Mouse (Mus musculus) ES-Bruce4 (cell line): Measurements from ENCODE around the gene Cenpo. TPM values are rescaled to one million over a fixed set of nuclear protein-coding genes. Genes with fewer than 3 reads are reported as not detected.

Experiments
- H3K27ac ChIP-seq: 2 replicates; pipeline ENCODE4 v1.5.1; 2012; ENCODE audit warnings: low read length, inconsistent platforms; ENCODE audit not compliant: insufficient read depth
- H3K27me3 ChIP-seq: 2 replicates; pipeline ENCODE4 v1.6.1; 2012; ENCODE audit warnings: mild to moderate bottlenecking, low read length, inconsistent platforms; ENCODE audit not compliant: control insufficient read depth, poor library complexity, insufficient read depth, severe bottlenecking
- H3K36me3 ChIP-seq: 2 replicates; pipeline ENCODE4 v1.6.1; 2012; ENCODE audit warnings: inconsistent platforms, mild to moderate bottlenecking, low read length, moderate library complexity; ENCODE audit not compliant: control insufficient read depth, poor library complexity, insufficient read depth, severe bottlenecking
- H3K4me1 ChIP-seq: one replicate; pipeline ENCODE4 v1.8.1; 2011; ENCODE audit warnings: low read length; ENCODE audit not compliant: control insufficient read depth, insufficient read depth
- H3K4me3 ChIP-seq: 2 replicates; pipeline ENCODE4 v1.5.1; 2011; ENCODE audit warnings: low read depth, mild to moderate bottlenecking, low read length
- H3K9ac ChIP-seq: 2 replicates; pipeline ENCODE4 v1.6.1; 2012; ENCODE audit warnings: low read depth, mild to moderate bottlenecking, inconsistent platforms; ENCODE audit not compliant: poor library complexity, severe bottlenecking
- H3K9me3 ChIP-seq: replicated peaks from 2 replicates; pipeline ENCODE4 v1.6.1; 2012; ENCODE audit warnings: mild to moderate bottlenecking, low read length, inconsistent platforms; ENCODE audit not compliant: control insufficient read depth, poor library complexity, insufficient read depth, severe bottlenecking
- CTCF ChIP-seq: IDR thresholded peaks from one replicate; pipeline ENCODE4 v1.8.1; 2011; ENCODE audit warnings: low read depth, low read length
- EP300 ChIP-seq: IDR thresholded peaks from 2 replicates; pipeline ENCODE4 v1.6.1; 2011; ENCODE audit warnings: low read depth, low read length; ENCODE audit not compliant: insufficient read depth
- POLR2A ChIP-seq: IDR thresholded peaks from one replicate; pipeline ENCODE4 v1.8.1; 2011; ENCODE audit warnings: low read length; ENCODE audit not compliant: insufficient read depth
- polyA plus RNA-seq: library from polyadenylated mRNA; stranded (reverse); fragments of >200 nt; gene quantifications from 2 replicates; pipeline ENCODE4 v1.2.4, GENCODE M21; 2011; ENCODE audit warnings: low read depth; ENCODE audit not compliant: missing spikeins, insufficient read depth, insufficient read length

The Cenpo gene
- polyA plus RNA-seq, 1 experiment = 27.0 TPM

- H3K27me3 ChIP-seq = no peaks in the 10 kb centered on the region
- H3K4me3 ChIP-seq = no peak overlapping the region
- H3K4me1 ChIP-seq = no peaks in the 10 kb centered on the region
- no peak for TF ChIP-seq CTCF
- no peak for TF ChIP-seq EP300
- TF ChIP-seq POLR2A = no peak
- no peaks in the 10 kb centered on the region for H3K36me3 ChIP-seq
- H3K9me3 ChIP-seq = no peaks in the 10 kb centered on the region
- no peak overlapping the region for H3K9ac ChIP-seq
- H3K27ac ChIP-seq = no peak overlapping the region
Observed at GRCm38 (mm10) chr12:4150936-4151335, 83.2 kb downstream of the Cenpo start.

Other genes with a start within 250 kb of the Cenpo start
- 3.7 and 4.1 TPM in 2 replicates for gene Efr3b, start 195.4 kb downstream of the Cenpo start, polyA plus RNA-seq
- 10.9 and 11.9 TPM in 2 replicates for gene Dnajc27, start 151.7 kb downstream of the Cenpo start, polyA plus RNA-seq
- 8.2 and 9.2 TPM in 2 replicates for gene Adcy3, start 101.2 kb downstream of the Cenpo start, polyA plus RNA-seq
- 6.9 and 7.2 TPM in 2 replicates for gene Ptrhd1, start 267 bp downstream of the Cenpo start, polyA plus RNA-seq
- 18.0 and 21.9 TPM in 2 replicates for gene Ncoa1, start 242.9 kb upstream of the Cenpo start, polyA plus RNA-seq